Mouse (Mus musculus) ovary, adult 2 months (tissue): ENCODE results near the gene Pip5k1a. TPM values are rescaled to one million over a fixed set of nuclear protein-coding genes. Genes with fewer than 3 reads are reported as not detected.

Experiments used
- polyA plus RNA-seq: library from polyadenylated mRNA; depleted of rRNA; stranded (reverse); fragments of >200 nt; gene quantifications from 2 replicates; pipeline ENCODE4 v1.2.3, GENCODE M21; 2012; rRNA removed

Gene Pip5k1a
- 21.6 and 26.0 TPM in 2 replicates for polyA plus RNA-seq

GRCm38 (mm10) chr3:95106338-95107117 is at the start of gene Pip5k1a:
TSS of gene Pip5k1a (minus strand) at chr3:95106930.

GRCm38 (mm10) chr3:95141952-95142616 is 35.4 kb upstream of the Pip5k1a start, which contains the start of gene Tnfaip8l2:
TSS of gene Tnfaip8l2 (minus strand) at chr3:95142360.

DNA sequence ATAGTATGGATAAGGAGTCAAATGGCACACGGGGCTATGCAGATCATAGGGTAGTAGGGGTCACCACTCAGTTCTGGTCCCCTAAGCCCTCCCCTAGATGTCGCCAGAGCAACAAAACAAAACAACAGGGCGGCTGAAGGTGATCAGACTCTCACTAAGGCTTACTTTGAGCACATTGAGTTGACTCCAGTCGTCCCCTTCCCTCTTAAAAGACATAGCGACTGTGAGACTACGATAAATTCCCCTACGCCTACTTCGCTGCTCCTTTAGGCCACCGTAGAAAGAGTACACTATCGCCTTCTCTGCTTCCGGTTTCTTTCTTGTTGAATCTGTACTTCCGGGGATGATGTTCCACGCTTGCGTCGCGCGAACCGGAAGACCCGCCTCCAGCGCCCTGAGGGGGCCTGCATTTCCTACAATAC is 27.0 kb upstream of the Pip5k1a start, which contains the start of the genes Scnm1 and Lysmd1:
Scnm1 (minus strand) TSS at position 332 of the 422 bp plus-strand sequence.
Lysmd1 (plus strand) TSS at position 409 of the 422 bp plus-strand sequence.

GRCm38 (mm10) chr3:95124246-95124645 is 17.5 kb upstream of the Pip5k1a start, which contains the start of gene Tmod4:
TSS of gene Tmod4 (plus strand) at chr3:95124476.

GRCm38 (mm10) chr3:95110911-95111726 is 4.4 kb upstream of the Pip5k1a start, which contains the start of gene Vps72:
TSS of gene Vps72 (plus strand) at chr3:95111022.

GRCm38 (mm10) chr3:95042166-95042837 is 64.4 kb downstream of the Pip5k1a start, which contains the start of gene Psmd4:
TSS of gene Psmd4 (minus strand) at chr3:95042614.

GRCm38 (mm10) chr3:95015337-95015872 is 91.3 kb downstream of the Pip5k1a start, which contains the start of gene Zfp687:
TSS of gene Zfp687 (minus strand) at chr3:95015448.

Other genes starting within 250 kb of the Pip5k1a start
- gene Psmb4, start 220.0 kb downstream of the Pip5k1a start, polyA plus RNA-seq: 212 and 235 TPM in 2 replicates
- gene Selenbp1, start 173.9 kb downstream of the Pip5k1a start, polyA plus RNA-seq: 95.2 and 101 TPM in 2 replicates
- gene Rfx5, start 152.9 kb downstream of the Pip5k1a start, polyA plus RNA-seq: 22.2 and 27.5 TPM in 2 replicates
- gene Pi4kb, start 132.2 kb downstream of the Pip5k1a start, polyA plus RNA-seq: 45.6 and 48.2 TPM in 2 replicates
- 33.2 and 37.2 TPM in 2 replicates for gene Zfp687, start 91.5 kb downstream of the Pip5k1a start, polyA plus RNA-seq
- 182 and 241 TPM in 2 replicates for gene Psmd4, start 64.3 kb downstream of the Pip5k1a start, polyA plus RNA-seq
- gene Vps72, start 4.1 kb upstream of the Pip5k1a start, polyA plus RNA-seq: 109 and 113 TPM in 2 replicates
- gene Tmod4, start 17.5 kb upstream of the Pip5k1a start, polyA plus RNA-seq: 0.54 and 0.90 TPM in 2 replicates
- gene Scnm1, start 27.1 kb upstream of the Pip5k1a start, polyA plus RNA-seq: 27.2 and 45.0 TPM in 2 replicates
- gene Lysmd1, start 27.2 kb upstream of the Pip5k1a start, polyA plus RNA-seq: 5.7 and 5.8 TPM in 2 replicates
- 9.1 and 13.7 TPM in 2 replicates for gene Tnfaip8l2, start 35.4 kb upstream of the Pip5k1a start, polyA plus RNA-seq
- gene Sema6c, start 53.5 kb upstream of the Pip5k1a start, polyA plus RNA-seq: 45.0 and 53.2 TPM in 2 replicates
- gene Gabpb2, start 111.0 kb upstream of the Pip5k1a start, polyA plus RNA-seq: 8.6 and 10.3 TPM in 2 replicates
- 36.7 and 47.9 TPM in 2 replicates for gene Cdc42se1, start 121.8 kb upstream of the Pip5k1a start, polyA plus RNA-seq
- gene Mllt11, start 125.2 kb upstream of the Pip5k1a start, polyA plus RNA-seq: 12.2 and 17.0 TPM in 2 replicates
- 0.68 and 1.1 TPM in 2 replicates for gene Gm128, start 134.7 kb upstream of the Pip5k1a start, polyA plus RNA-seq
- 3.2 and 4.9 TPM in 2 replicates for gene Bnipl, start 144.3 kb upstream of the Pip5k1a start, polyA plus RNA-seq
- gene Mindy1, start 174.4 kb upstream of the Pip5k1a start, polyA plus RNA-seq: 164 and 221 TPM in 2 replicates
- 21.5 and 27.0 TPM in 2 replicates for gene Prune1, start 175.1 kb upstream of the Pip5k1a start, polyA plus RNA-seq
- gene Anxa9, start 200.2 kb upstream of the Pip5k1a start, polyA plus RNA-seq: 2.6 and 3.0 TPM in 2 replicates
- gene Cers2, start 207.9 kb upstream of the Pip5k1a start, polyA plus RNA-seq: 71.0 and 104 TPM in 2 replicates